Mouse (Mus musculus) layer of hippocampus, adult 9-10 months (tissue): ENCODE data around the gene Synj1.

Source experiments
- DNase-seq: peaks from one replicate; pipeline ENCODE4 v3.0.0; 2022; ENCODE audit warnings: low spot score

Gene Synj1

DNA sequence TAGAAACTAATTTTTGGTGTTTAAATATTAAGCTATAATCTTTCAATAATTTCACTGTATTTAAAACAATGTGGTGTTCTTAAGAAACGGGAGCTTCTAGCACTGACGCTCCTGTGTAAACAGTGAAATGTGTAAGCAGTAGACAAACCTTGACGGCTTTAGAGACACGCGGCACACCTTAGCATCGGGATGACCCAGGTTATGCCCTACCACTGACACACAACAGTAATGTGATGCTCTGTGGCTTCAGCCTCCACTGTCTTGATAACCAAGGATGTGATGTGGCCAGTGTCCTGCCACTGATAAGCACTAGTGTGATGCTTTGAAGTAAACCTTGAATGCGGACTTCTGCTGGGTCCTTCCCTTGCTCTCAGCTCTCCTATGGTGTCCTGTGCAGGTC, 69.9 kb downstream of the Synj1 start:
- DNase-seq, result no peak

DNA sequence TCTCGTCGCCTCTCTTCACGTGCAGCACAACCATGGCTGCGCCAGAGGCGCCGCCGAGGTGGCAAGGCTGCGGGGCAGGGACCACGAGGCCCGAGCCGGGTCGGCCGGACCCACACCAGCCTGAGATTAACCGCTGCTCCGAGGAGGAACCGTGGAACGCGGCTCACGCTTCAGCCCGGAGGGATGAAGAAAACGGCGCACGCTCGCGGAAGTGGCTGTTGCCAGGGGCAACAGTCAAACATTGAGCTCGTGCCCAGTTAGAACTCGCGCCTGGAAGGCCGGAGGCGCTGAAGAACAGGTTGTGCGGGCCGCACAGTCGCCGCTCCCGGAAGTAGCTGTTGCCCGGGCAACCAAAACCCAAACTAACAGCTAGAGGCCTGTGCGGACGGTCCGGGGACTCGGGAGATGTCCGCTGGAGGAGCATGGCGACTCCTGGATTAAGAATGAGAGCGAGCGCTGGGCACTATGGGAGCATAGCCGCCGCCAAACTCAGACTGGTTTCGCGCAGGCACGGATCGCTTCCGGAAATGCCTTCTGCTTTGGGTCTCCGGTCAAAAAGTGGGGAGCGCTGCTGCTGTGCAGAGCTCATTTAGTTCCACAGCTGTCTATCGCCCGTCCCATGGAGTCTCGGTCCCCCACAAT, 76.3 kb downstream of the Synj1 start, which contains the start of gene Cfap298:
Gene Cfap298 (minus strand): TSS at position 428 of the 642 bp plus-strand sequence.
- peak; percentile 77 for DNase-seq

DNA sequence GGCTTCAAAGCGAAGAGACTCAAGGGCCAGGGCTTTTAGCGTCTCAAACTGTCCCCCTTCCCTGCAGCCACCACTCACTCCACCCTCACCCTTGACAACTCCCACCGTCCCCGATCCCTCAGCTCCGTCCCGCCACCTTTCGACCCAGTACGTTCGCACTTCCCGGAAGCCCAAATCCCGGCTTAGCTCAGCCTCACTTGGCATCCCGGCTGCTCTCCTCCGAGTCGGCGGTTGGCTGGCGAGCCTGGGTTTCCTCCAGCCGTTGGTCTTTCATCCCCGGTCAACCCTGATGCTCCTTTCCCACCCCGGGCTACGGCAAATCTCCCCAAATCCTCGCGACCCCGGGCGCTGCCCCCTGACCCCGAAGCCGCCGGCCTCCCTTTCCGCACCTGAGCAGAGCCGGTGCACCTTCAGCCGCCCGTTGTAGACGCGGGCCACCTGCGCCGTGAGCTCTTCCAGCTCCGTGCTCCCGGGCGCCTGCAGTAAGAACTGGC, 76.9 kb downstream of the Synj1 start:
- no peak for DNase-seq

DNA sequence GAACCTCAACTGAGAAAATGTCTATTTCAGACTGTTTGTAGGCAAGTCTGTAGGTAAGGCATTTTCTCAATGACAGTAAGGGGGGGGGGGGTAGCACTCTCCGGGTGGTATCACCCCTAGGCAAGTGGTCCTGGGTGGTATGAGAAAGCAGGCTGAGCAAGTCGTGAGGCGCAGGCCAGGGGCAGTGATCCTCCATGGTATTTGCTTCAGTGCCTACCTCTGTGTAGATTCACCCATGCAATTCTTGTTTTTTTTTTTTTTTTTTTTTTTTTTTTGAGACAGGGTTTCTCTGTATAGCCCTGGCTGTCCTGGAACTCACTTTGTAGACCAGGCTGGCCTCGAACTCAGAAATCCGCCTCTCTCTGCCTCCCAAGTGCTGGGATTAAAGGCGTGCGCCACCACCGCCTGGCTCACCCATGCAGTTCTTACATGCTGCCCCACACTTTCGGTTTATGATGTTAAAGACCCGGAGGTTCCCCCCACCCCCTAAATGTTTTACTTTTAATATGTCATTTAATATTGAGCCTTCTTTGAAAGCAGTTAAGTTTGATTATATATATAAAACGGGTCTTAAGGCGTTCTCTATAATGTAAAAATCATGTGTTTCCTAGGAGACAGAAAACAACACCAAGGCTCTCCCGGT, 77.5 kb downstream of the Synj1 start:
- no peak for DNase-seq

DNA sequence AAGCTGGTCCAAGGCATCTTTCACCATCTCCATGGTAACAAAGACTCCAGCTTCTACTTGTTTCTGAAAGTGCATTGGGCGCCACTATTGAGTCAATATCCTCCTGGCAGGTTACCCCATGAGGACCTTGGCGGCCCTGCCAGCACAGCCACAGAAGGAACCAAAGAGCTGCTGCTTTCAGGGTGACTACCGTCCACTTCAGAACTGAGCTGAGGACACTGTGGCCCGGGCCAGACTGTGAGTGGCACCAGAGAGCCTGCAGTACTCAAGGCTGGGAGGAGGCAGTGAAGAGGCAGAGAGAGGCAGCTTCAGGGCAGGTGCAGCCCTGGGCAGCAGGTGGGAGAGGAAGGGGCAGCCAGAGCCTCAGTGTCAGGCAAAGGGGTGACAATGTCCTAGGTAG, 83.7 kb downstream of the Synj1 start:
- no peak for DNase-seq

DNA sequence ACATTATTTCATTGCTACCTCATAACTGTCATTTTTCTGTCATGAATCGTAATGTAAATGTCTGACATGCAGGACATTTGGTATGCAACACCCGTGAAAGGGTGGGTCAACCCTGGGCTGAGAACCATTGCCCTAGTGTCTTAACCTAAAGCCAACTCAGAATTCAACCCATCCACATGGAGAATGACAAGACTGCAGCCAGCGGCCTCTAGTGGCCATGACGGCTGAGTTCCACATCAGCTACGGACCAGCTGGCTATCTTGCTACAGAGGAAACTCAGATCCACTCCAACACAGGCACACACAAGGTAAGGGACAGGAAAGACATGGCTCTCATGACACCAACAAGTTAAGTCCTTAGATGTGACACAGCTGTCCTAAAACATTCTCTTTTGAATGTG, 85.6 kb downstream of the Synj1 start:
- peak; percentile 53 for DNase-seq

DNA sequence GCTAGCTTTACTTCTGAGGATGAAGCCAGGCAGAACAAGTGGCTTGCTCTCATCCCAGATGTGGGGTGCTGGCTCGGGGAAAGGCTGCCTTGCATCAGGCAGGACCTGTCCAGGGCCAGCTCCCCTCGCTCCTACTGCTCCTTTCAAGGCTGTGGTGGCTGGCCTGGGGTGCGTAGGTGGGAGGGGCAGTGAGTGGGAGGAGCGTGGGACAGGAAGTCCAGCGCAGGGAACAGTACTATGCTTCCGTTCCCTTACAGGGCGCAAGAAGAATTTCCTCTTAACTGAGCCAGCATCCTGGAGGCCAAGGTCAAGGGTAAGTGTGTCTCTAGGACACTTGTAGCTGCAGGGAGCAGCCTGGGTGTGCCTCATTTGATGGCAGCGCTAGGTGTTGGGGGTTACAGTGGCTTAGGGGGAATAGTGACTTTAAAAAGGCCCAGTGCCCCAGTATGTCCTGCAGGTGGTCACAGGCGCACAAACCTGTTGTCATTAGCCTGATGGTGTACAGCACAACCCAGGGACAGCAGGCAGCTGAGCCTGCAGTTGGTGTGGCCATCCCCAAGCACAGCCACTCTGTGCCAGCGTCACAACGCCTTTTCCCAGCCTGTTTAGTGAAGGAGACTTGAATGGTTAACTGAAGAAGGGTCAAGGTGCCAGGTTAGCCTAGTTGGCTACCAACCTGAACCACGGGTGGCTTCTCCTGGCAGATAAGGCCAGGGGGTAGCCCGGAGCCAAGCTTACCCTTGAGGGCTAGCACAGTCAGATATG, 86.3 kb downstream of the Synj1 start:
- no peak for DNase-seq

DNA sequence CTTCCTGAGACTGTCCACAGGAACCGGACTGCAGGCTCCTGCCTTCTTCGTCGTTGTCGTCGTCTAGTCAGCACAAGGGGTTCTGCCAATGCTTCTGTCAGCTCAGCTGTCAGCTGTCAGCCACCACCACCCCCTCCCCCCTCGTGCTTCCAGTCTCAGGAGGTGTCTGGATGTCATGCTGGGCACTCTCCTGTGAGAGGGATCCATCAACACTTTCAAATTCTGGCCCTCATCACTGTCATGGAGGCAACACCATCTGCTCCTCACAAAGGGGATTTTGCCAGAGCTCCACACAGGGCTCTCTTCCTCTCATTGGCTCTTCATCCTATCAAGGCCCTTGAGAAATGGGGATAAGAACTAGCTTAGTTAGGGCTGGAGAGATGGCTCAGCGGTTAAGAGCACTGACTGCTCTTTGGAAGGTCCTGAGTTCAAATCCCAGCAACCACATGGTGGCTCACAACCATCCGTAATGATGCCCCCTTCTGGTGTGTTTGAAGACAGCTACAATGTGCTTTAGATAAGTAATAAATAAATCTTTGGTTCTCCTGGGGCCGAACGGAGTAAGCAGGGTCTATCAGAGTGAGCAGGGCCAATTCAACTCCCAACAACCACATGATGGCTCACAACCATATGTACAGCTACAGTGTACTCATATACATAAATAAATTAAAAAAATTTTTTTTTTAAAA, 89.5 kb downstream of the Synj1 start:
- DNase-seq, result no peak

DNA sequence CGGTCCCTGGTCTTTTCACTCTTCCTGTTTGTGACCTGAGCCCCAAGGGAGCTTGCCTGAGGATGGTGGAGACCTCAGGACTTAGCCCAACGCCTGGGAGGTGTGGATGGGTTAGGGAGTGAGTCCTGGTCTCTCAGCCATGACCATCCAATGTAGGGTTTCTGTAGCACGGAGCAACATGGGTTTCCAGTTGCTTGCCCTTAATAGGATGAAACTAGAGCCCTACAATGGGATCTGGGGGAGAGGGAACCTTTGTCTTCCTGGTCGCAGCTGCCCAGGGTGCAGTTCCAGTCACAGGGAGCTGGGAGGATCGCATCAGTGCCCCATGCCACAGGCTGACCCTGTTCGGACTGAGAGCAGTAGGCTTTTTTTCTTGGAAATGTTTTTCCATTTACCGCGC, 94.0 kb downstream of the Synj1 start:
- no peak for DNase-seq

DNA sequence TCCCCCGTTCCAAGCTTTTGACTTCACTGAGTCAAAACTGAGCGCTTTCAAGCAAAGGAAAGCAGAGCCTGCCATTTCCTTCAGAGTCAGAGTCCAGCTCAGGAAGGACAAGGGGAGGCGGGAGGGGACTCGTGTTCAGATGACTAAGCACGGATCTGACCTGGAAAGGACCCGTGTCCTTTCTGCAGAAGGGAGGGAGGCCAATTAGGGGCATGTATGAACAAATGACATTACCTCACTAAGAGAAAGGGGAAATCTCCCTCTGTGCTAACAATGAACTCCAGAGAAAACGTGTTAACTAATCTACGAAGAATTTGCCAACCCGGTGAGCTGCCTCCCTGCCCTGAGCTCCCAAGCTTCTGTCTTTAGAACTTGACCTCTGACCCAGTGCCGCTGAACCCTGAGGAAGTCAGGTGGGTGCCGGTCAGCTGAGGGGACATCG, 95.0 kb downstream of the Synj1 start:
- DNase-seq, result no peak

DNA sequence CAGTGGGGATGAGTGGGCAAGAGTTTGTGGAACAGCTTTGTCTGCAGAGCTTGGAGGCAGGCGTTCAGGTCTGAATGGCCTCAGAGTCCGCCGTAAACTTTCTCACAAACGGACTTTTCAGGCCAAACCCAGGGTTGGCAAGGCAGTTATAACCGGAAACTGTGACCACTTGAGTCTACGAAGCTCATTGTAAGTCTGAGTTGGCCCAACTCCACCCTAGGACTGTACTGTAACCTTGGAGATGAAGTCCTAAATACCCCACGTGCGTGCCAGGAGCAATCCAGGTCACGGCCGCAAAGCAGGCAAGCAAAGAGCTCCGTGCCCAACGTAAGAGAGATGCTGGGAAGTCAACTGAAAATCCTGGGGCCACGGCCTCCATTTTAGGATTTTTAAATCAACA, 99.3 kb downstream of the Synj1 start:
- no peak for DNase-seq

DNA sequence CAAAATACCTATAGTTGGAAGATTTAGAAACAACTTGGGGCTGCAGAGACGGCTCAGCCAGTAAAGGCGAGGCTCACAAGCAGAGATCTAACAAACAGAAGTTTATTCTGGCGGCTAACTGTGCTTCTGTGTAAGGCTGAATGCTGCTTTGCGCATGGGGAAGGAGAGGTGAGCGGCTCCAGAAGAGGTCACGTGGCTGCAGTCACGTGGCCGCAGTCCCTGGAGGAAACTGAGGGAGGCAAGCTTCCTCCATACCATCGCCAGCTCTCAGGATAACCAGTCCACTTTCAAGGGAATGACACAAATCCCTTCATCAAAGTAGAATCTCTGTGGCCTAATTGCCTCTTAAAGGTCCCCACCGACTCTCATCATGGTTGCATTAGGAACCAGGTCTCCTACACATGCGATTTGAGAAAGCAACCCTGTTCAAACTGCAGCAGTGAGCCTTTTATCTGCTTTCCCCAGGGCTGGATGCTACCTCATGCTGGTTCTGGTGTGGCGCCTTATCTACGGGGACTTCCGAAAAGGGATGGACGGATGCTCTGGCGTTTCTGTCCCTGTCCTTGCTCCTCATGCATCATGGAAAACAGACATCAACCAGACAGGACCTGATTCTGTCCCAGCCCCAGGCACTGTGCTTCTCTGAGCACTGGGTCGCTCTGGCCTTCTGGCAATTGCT, 100.1 kb downstream of the Synj1 start:
- no peak for DNase-seq

DNA sequence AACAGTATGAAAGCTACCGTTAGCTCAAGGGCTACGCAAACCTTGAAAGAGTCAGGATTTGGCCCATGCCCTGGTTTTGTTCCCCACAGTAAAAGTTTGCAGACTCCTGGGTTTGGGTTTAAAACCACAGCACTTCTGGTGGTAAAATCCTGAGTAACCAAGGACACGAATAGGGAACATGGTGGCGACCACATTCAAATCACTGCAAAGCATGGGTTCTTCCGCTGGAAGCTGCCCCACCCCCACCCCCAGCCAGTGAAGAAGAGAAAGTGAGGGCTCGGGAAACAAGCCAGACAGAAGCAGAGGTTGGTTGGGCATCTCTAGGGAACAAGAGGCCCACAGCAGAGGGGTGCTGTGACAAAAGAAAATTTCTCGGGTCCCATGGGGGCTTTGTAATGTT, 103.9 kb downstream of the Synj1 start:
- no peak for DNase-seq

DNA sequence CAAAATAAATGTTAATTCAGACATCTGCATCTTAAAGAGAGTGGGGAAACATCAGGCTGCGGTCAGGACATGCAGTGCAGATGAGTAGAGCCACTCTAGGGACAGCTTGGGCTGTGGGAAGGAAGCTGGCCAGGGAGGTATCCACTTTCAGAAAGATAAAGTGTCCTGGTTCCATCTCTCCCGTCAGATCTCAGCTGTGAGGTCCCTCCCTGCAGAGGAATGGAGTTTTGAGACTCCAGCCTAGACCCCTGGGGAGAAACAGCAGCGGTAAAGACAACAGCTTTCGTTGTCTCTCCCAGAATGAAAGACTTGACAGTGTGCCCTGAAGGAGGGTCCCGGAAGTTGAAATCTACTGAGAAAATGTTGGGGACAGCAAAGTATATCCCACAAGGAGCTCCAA, 107.8 kb downstream of the Synj1 start:
- DNase-seq, result no peak

DNA sequence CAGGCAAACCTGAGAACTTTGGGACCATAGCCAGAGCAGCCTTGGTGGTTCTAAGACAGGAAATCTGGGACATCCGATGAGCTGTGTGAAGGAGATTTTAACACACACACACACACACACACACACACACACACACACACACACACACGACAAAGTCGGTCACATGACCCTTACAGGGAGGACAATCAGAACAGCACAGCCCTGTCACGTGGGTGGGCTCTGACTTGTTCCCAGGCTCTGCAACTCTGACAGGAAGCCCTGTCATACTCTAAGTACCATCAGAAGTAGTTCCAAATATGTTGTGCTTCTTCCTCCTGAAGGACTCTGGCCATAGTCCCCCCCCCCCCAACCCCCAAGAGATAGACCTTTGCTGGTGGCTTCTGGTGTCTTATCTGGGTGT, 109.7 kb downstream of the Synj1 start:
- DNase-seq, result no peak

DNA sequence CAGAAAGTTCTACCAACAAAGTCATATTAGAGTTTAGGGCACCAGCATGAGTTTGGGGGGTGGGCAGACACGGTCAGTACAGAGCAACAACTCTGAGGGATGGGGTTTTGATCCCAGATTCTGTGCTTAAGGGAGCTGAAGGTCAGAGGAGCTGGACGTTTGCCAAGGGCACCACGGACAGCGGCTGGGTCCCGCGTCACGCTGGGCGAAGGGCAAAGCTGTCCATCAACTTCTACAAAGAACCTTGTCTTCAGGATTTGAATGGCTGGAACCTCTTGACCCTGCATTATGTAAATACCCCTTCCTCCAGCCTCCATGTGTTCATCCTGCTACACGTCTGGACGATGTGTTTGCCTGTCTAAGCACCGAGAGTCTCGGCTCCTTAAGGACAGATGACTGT, 111.6 kb downstream of the Synj1 start:
- no peak for DNase-seq

DNA sequence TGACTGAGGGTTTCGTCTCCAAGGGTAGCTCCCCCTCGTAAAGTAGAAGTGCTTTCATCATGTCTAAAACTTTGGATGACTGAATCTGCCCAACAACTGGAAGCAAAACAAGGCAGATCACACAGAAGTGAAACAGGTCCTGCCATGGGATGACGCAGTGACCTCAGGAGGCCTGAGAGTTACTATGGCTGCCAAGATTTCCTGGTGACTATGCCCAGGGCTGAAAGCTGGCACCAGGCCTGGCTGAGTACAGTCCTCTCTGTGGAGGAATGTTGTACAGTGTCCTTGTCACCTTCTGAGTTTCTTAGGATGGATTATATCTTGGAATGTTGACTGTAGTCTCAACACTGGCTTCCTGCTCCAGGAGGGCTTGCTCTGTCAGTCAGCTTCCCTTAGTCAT, 113.5 kb downstream of the Synj1 start:
- no peak for DNase-seq

DNA sequence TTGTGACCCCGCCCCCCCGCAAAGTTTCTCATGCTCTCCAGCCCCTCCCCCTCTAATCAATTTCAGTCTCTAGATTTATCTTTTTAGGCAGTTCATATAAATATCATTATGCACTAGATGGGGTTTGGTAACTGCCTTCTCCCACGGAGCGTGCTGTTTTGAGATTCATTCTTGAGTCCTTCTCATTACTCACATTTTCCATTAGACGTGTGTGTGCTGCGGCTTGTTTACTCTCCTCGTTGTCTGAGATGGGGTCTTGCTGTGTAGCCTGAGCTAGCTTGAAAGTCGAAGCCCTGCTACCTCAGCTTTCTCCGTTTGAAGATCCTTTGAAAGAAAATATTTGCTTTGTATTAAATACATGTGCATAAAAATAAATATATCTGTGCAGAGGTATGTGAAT, 117.3 kb downstream of the Synj1 start:
- no peak for DNase-seq

DNA sequence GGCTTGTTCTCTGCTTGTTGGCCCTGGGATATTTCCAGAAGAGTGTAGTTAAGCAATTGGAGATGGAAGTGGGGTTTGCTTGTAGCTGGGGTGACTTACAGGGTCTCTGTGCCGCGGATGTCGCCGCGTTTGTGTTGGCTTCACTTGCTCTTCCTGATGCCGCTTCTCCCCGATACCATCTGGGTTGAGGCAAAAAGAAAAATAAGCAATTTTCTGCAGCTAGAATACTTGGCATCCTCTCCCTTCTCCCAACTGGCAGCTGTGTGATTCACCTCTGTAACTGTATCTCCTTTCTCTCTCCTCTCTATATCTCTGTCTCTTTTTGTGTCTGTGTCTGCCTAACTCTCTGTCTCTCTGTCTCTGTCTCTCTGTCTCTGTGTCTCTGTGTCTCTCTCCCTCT, 118.1 kb downstream of the Synj1 start:
- no peak for DNase-seq

DNA sequence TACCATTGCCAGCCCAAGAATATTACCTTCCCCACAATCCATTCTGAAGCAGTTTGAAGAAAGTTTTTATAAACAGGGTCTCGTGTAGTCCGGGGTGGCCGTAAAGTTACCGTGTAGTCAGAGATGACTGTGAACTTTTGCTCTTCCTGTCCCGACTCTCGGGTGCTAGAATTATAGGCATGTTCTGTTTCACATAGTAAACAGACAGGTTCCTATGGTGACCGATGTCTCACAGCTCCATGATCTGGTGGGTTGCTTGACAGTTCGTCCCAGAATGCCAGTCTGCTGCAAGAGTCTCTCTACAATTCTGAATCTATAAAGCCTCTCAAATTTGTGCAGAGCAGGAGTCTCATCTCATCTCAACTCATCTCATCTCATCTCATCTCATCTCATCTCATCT, 119.0 kb downstream of the Synj1 start:
- DNase-seq, result no peak

DNA sequence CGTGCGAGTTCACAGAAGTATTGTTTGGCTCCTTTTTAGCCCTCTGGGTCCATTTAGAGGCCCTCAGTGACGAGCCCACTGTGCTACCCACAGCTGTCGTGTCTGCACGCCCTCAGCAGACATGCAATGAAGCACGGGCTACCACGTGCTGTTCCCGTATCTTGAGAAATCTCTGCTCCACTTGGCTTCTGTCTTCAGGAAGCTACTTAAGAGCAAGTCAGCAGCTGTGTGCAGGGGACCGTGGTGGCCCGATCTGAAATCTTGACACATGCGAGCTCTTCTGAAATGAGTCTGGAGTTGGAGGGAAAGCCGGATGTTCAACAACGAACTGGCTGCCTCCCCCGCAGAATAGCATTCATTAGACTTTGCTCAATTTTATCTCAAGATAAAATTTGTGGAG, 119.5 kb downstream of the Synj1 start:
- no peak for DNase-seq

DNA sequence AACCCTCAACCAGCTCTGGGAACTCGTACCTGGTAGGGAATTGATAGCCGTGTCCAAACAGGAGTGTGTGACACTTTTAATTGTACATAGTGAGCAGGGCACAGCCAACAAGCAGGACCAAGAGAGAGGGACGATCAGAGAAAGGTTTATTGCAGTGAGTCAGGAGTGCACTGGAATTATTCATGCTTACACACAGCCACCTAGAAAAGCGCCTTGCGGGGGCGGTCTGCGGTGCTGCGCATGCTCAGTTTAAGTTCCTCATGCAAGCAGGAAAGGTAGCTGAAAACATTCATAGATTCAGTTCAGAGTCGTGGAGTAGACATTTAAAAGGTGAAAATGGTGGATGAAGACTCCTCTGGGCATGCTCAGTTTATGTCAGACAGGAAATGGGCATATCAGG, 120.4 kb downstream of the Synj1 start:
- DNase-seq, result no peak
